Mouse (Mus musculus) heart, embryonic 11.5 days (tissue): Measurements from ENCODE around the gene Kirrel2. TPM values are rescaled to one million over a fixed set of nuclear protein-coding genes. Genes with fewer than 3 reads are reported as not detected.
"Not testable (repeated sequence)": the region's sequence is repeated elsewhere in the genome, so short reads cannot be mapped to it uniquely, and the experiment has no call there.

ENCODE experiments used
- ATAC-seq: fragments of 200-750 bp; cut with Nextera tagmentation; replicated peaks from 2 replicates; pipeline ENCODE4 v1.8.0; 2017; ENCODE audit warnings: moderate library complexity; ENCODE audit not compliant: insufficient number of reproducible peaks, low FRiP score, low TSS enrichment
- H3K27ac ChIP-seq: fragments of 300-500 bp; sonication (generic); 2 replicates; pipeline ENCODE4 v1.5.1; 2014; ENCODE audit warnings: mild to moderate bottlenecking, low read depth, low read length
- H3K27me3 ChIP-seq: fragments of 300-500 bp; sonication (generic); 2 replicates; pipeline ENCODE4 v1.6.1; 2014; ENCODE audit warnings: mild to moderate bottlenecking, low read length, mixed read lengths; ENCODE audit not compliant: control insufficient read depth, insufficient read depth
- H3K36me3 ChIP-seq: fragments of 300-500 bp; sonication (generic); 2 replicates; pipeline ENCODE4 v1.6.1; 2014; ENCODE audit warnings: mild to moderate bottlenecking, low read length, moderate library complexity, mixed read lengths; ENCODE audit not compliant: control insufficient read depth, insufficient read depth
- H3K4me1 ChIP-seq: fragments of 300-500 bp; sonication (generic); 2 replicates; pipeline ENCODE4 v1.6.1; 2014; ENCODE audit warnings: low read length; ENCODE audit not compliant: control insufficient read depth, insufficient read depth
- H3K4me2 ChIP-seq: fragments of 300-500 bp; sonication (generic); 2 replicates; pipeline ENCODE4 v1.6.1; 2014; ENCODE audit warnings: mild to moderate bottlenecking, moderate library complexity
- H3K4me3 ChIP-seq: fragments of 300-500 bp; sonication (generic); 2 replicates; pipeline ENCODE4 v1.5.1; 2014; ENCODE audit warnings: low read depth, low read length
- H3K9ac ChIP-seq: fragments of 300-500 bp; sonication (generic); 2 replicates; pipeline ENCODE4 v1.6.1; 2014; ENCODE audit warnings: mild to moderate bottlenecking, low read depth, low read length, moderate library complexity
- H3K9me3 ChIP-seq: fragments of 300-500 bp; sonication (generic); replicated peaks from 2 replicates; pipeline ENCODE4 v1.6.1; 2016; ENCODE audit warnings: low read length; ENCODE audit not compliant: control insufficient read depth
- WGBS: fragments of 180-500 bp; shearing (Covaris S2); extraction: QIAGEN DNeasy Blood & Tissue Kit; methylation state at CpG from one replicate; pipeline ENCODE4 v1.1.7; 2014; ENCODE audit not compliant: insufficient replicate concordance; 5-methylcytosine and 5-hydroxymethylcytosine counted together
- polyA plus RNA-seq: library from polyadenylated mRNA; unstranded; fragments of >200 nt; fragmentation: Nextera tagmentation; extraction: Ambion mirVana; gene quantifications from 2 replicates; pipeline ENCODE4 v1.2.1, GENCODE M21; 2014

The Kirrel2 gene
- polyA plus RNA-seq, 1 experiment from 2014 or later: 3.7 TPM

GRCm38 (mm10) chr7:30477415-30478381, 20.2 kb upstream of the Kirrel2 start:
- Histone ChIP-seq H3K27me3 (peaks cover 8% of the 10 kb centered on the region), H3K4me1 (no peaks in the 10 kb centered on the region), H3K4me2 (peak overlapping the region; percentile 55), H3K36me3 (no peaks in the 10 kb centered on the region), H3K9me3 (no peaks in the 10 kb centered on the region), H3K4me3 (peak overlapping the region; percentile 26), H3K27ac (no peak overlapping the region), H3K9ac (no peak overlapping the region)
- 10% methylated on average over 29 of the region's 32 CpGs for WGBS
- ATAC-seq: no peak

DNA sequence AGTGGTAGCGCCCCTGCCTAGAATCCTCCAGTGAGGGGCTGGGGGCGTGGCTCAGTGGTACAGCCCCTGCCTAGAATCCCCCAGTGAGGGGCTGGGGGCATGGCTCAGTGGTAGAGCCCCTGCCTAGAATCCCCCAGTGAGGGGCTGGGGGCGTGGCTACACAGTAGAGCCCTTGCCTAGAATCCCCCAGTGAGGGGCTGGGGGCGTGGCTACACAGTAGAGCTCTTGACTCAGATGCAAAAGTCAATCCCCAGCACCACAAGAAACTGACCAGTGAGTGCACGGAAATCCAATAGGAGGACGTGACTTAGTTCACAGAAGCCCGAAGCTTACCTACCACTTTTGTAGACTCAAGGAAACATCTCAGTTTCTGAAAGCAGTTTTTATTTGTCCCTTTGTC, 18.6 kb upstream of the Kirrel2 start:
- not testable (repeated sequence) for H3K27ac ChIP-seq, H3K4me2 ChIP-seq, H3K36me3 ChIP-seq, H3K27me3 ChIP-seq, H3K4me3 ChIP-seq, ATAC-seq, H3K9ac ChIP-seq, H3K9me3 ChIP-seq, H3K4me1 ChIP-seq
- WGBS: 86% methylated on average over 7 of the region's 7 CpGs

- H3K27me3 ChIP-seq: peaks cover 3% of the 10 kb centered on the region; the same call in 1 of the 2 replicates
- H3K9me3 ChIP-seq: no peaks in the 10 kb centered on the region
- no peaks in the 10 kb centered on the region for H3K36me3 ChIP-seq
- no peak overlapping the region for H3K27ac ChIP-seq
- ATAC-seq: no peak
- H3K9ac ChIP-seq: no peak overlapping the region
- 68% methylated on average over 4 of the region's 4 CpGs for WGBS
- H3K4me2 ChIP-seq: no peak overlapping the region
- no peaks in the 10 kb centered on the region for H3K4me1 ChIP-seq
- H3K4me3 ChIP-seq: no peak overlapping the region
Measured at GRCm38 (mm10) chr7:30474999-30475398, 17.5 kb upstream of the Kirrel2 start.

DNA sequence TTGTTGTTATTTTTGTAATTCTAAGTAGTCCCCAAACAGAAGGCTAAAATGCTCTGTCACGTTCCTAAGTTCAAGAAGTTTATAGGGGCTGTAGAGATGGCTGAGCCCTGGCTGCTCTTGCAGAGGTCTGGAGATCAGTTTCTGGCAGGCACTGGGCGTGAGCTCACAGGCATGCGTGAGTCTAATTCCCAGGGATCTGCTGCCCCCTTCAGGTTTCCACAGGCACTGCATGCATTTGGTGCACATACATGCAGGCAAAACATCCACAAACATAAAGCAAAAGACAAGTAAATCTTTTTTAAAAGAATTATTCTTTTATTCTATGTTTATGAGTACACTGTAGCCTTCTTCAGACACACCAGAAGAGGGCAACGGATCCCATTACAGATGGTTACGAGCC, 14.9 kb upstream of the Kirrel2 start:
- no peak overlapping the region for H3K27ac ChIP-seq
- H3K36me3 ChIP-seq: no peaks in the 10 kb centered on the region

DNA sequence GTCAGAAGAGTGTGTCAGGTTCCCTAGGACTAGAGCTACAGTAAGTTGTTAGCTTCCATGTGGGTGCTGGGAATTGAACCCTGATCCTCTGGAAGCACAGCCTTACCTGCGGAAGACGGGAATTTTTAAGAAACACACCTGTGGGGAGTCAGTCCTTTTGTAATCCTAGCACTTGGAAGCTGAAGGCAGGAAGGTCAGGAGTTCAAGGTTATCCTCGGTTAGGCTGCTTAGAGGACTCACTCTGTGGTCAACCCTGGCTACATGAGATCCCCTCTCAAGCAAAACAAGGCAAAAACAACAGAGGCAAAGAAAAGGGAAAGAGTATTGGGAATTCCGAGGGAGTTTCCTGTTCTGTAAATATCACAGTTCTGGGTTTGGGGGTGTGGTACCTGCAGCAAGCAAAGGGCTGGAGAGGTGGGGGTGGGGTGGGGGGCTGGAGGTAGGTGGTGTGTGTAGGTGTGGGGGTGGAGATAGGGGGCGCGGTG, 7.4 kb upstream of the Kirrel2 start:
- Histone ChIP-seq H3K36me3 (no peaks in the 10 kb centered on the region), H3K27me3 (peaks cover 81% of the 10 kb centered on the region), H3K4me2 (no peak overlapping the region), H3K27ac (no peak overlapping the region), H3K4me1 (peaks cover 6% of the 10 kb centered on the region), H3K9ac (no peak overlapping the region), H3K4me3 (no peak overlapping the region), H3K9me3 (no peaks in the 10 kb centered on the region)
- ATAC-seq: no peak
- 11% methylated on average over 5 of the region's 6 CpGs for WGBS

More for the DNA sequence above, 14.9 kb upstream of the Kirrel2 start:
- Histone ChIP-seq H3K9ac (no peak overlapping the region), H3K4me3 (no peak overlapping the region), H3K9me3 (no peaks in the 10 kb centered on the region), H3K27me3 (peaks cover 9% of the 10 kb centered on the region), H3K4me1 (peaks cover 2% of the 10 kb centered on the region), H3K4me2 (no peak overlapping the region)
- no peak for ATAC-seq
- WGBS: 44% methylated on average over 5 of the region's 5 CpGs

DNA sequence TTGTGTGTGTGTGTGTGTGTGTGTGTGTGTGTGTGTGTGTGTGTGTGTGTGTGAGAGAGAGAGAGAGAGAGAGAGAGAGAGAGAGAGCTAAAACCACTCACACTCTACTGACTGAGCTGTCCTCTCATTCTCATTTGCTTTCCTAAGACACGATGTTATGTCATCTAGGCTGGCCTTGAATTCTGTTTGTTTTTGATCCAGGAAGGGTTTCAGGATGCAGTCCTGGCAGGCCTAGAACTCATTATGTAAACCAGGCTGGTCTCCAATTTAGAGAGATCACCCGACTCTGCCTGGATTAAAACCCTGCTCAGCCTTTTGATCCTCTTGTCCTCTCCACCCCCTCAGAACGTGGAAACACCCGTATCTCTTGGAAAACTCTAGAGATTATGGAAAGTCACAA, 6.5 kb upstream of the Kirrel2 start:
- 27% methylated on average over 4 of the region's 4 CpGs for WGBS
- ATAC-seq: no peak
- Histone ChIP-seq H3K9me3 (no peaks in the 10 kb centered on the region), H3K9ac (no peak overlapping the region), H3K4me1 (peaks cover 6% of the 10 kb centered on the region), H3K36me3 (no peaks in the 10 kb centered on the region), H3K27ac (no peak overlapping the region), H3K4me3 (no peak overlapping the region), H3K27me3 (peaks cover 89% of the 10 kb centered on the region), H3K4me2 (no peak overlapping the region)

- H3K4me3 ChIP-seq: no peak overlapping the region
- no peak overlapping the region for H3K27ac ChIP-seq
- no peaks in the 10 kb centered on the region for H3K9me3 ChIP-seq
- ATAC-seq: no peak
- no peak overlapping the region for H3K4me2 ChIP-seq
- no peaks in the 10 kb centered on the region for H3K36me3 ChIP-seq
- H3K9ac ChIP-seq: no peak overlapping the region
- H3K27me3 ChIP-seq: peaks cover 91% of the 10 kb centered on the region
- 28% methylated on average over 7 of the region's 7 CpGs for WGBS
- peaks cover 6% of the 10 kb centered on the region for H3K4me1 ChIP-seq
Measured at GRCm38 (mm10) chr7:30463568-30463967, 6.1 kb upstream of the Kirrel2 start.

DNA sequence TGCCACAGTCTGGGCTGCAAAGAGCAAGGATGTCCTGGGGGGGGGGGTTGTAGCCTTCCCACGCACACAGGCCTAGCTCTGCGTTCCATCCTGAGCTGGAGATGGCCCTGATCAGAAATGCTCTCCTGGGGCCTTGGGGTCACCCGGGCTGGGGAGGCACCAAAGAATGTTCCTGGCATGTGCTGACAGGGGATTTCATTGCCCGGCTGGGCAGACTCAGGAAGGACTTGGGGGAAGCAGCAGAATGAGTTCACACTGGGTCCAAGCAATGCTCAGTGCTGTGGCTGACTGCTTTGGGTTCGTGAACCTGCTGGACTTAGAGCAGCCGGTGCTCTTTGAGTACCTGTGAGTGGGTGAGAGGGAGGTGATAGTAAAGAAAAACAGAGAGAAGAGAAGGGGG, 2.0 kb upstream of the Kirrel2 start:
- Histone ChIP-seq H3K4me2 (no peak overlapping the region), H3K27me3 (peaks cover 95% of the 10 kb centered on the region), H3K9me3 (no peaks in the 10 kb centered on the region), H3K9ac (no peak overlapping the region), H3K4me1 (no peaks in the 10 kb centered on the region), H3K4me3 (no peak overlapping the region), H3K36me3 (no peaks in the 10 kb centered on the region), H3K27ac (no peak overlapping the region)
- ATAC-seq: no peak
- 33% methylated on average over 6 of the region's 6 CpGs for WGBS
